Mouse (Mus musculus) thymus, postnatal 10 days (tissue): Measurements from ENCODE around the gene Ghr.

Source experiments
- DNase-seq, 2 experiments: peaks; one replicate each; pipeline ENCODE4 v3.0.0; 2021; ENCODE audit warnings: low spot score in 2 of 2

The Ghr gene

DNA sequence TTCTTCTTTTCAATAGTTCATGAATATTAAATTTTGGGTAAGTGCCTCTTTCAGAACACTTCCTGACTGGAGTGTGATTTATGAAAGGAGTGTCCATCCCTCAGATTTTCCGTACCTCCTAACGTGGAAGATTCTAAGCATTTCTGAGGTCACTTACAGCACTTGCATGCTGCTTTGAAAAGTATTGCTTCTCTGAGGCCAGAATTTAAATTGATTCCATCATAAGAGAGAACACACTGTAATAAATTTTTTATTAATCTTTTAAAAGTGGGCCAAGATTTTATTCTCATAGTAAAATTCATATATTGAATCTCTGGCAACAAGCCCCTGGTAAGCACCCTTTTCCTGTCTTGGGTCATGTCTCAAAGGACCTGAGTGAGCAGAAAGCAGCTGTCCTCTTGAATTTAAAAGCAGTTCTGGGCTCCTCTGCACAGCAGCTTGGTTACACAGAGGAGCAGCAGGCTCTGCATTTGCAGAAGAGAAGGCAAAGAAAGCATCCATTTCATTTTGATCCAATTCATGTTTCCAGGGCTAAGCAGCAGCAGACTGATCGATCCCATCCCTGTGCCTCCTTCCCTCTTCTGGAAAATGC, 46.9 kb downstream of the Ghr start:
- no peak for DNase-seq

DNA sequence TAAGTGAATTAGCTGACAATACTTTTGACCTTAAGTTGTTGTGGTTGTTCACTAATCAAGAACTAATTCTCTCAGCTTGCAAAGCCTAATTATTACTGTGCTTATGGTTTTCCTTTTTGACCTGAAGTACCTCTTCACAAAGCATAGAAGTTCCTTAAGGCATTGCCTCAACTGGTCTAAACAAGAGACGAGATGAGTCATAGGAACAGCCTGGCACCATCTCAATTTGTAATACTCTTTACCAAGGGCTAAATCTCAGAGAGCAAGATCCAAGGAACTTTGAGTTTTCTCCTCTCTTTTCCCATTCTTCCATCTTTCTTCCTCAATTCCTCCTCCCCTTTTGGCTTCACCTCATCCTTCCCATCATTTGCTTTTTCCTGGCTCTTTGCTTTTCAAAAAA, 69.3 kb downstream of the Ghr start:
- DNase-seq, result no peak

- no peak for DNase-seq
Measured at GRCm38 (mm10) chr15:3512380-3512779, 70.9 kb downstream of the Ghr start.

GRCm38 (mm10) chr15:3511639-3512171, 71.6 kb downstream of the Ghr start:
- DNase-seq, result no peak

GRCm38 (mm10) chr15:3509089-3509488, 74.2 kb downstream of the Ghr start:
- no peak for DNase-seq

- no peak for DNase-seq
Measured at GRCm38 (mm10) chr15:3507329-3507728, 76.0 kb downstream of the Ghr start.

DNA sequence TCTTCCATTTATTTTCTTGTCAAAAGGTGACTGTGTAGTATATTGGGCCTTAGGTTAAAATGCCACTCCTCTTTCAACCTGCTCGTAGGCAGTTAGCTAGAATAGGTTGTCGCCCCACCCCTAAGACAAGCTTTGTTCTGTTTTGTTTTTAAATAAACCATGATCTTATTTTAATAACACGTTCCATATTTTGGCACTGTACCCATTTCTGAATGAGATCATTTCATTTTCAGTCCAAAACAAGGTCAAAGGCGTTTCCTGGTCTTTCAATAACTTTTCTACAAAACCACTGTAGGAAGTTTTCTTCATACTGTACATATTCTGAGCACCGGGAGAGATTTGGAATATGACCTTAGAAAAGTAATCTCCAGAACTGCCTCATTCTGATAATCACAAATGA, 78.6 kb downstream of the Ghr start:
- DNase-seq, result no peak

DNA sequence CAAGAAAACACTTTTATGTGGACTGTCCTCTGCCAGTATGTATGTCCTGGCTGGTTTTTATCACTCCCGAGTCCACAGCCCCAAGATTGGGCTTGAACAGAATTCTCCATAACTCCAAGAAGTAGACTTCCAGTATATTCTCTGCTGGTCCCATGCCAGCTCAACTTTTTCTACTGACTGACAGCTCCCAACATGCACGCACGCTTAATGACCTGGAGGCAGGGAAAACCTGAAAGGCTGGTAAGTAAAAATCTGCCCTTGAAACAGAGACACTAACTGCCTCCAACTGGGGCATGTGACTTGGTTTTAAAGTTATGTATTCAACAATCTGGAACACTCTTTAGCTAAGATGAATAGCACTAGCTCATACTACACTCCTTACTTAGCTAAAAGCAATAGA, 81.6 kb downstream of the Ghr start:
- no peak for DNase-seq

GRCm38 (mm10) chr15:3499020-3499419, 84.3 kb downstream of the Ghr start:
- DNase-seq, result no peak

DNA sequence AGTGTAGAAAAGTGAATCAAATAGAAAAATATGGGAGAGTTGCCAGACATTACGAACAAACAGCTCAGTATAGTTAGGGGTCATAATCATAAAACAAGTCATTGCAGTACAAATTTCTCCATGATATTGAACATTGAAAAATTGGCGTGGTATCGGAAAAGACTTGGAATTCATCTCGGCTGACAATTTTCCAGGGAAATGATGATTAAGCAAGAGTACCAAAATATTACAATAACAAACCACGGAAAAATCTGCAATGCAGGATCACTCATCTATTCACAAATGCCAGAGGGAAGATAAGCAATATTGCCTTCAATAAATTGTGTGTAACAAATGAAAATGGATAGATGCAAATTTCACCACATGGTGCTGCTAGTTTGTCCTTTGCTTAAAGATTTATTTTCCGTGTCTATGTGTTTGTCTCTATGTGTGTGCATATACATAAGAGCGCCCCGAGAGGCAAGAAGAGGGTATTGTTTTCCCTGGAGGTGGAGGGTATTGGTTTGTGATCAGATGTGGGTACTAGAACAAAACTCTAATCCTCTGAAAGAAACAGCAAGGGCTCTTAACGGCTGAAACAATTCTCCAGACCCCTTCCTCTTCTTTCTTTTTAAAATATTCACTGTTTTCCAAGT, 85.2 kb downstream of the Ghr start:
- DNase-seq, result no peak

DNA sequence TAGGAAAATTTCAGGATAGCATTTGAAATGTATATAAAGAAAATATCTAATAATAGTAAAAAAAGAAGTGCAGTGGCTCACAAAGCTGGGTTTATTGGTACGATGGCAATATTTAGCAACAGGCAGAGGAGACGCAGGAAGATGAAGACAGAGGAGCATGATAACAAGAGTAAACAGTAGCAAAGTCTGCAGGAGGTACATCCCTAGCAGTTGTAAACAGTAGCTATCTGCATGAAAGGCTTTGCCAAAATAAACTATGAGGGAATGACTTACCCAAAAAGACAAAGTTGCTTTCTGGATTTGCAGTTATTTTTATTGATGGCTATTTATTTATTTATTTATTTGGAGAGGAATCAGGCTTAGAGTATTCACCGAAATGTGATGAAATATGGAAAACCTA, 92.4 kb downstream of the Ghr start:
- DNase-seq, result no peak

DNA sequence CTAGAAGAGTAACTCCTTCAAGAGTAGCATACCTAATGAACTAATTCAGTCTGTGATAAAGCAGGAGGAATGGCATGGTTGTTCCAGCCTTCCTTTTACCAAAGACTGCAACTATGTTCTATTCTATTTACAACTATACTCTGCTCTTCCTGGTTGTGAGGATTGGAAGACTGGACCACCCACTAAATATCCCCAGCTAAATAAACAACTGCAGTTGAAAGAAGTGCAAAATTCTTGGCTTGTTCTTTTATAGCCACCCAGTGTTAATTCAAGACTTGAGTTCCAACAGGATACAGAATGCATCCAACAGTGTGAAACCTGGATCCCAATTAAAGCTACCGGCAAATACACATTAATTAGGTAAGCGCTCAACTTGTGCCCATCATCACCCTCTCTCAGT, 93.3 kb downstream of the Ghr start:
- DNase-seq, result no peak

- no peak for DNase-seq
Measured at GRCm38 (mm10) chr15:3489180-3489579, 94.1 kb downstream of the Ghr start.

GRCm38 (mm10) chr15:3488601-3489000, 94.7 kb downstream of the Ghr start:
- DNase-seq, result no peak

- no peak for DNase-seq
Measured at GRCm38 (mm10) chr15:3486691-3487090, 96.6 kb downstream of the Ghr start.

GRCm38 (mm10) chr15:3485367-3485766, 97.9 kb downstream of the Ghr start:
- no peak for DNase-seq

DNA sequence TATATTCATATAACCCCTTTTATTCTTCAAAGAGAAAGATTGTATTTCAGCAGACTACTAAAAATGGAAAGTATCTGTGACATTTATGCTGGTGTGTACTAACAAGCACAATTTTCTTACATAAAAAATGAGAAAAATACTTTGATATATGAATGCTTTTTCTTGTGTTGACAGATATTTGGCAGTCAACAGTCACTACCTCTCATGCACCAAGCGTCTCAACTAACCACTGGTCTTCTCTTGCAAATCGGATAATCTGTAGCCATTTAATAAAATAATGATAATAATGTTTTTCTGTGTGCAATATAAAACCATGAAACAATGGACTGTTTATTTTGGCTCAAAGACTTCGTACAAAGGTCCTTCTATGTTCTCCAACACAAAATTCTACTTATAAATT, 99.8 kb downstream of the Ghr start:
- no peak for DNase-seq

- no peak for DNase-seq
Measured at GRCm38 (mm10) chr15:3469230-3469629, 114.1 kb downstream of the Ghr start.

DNA sequence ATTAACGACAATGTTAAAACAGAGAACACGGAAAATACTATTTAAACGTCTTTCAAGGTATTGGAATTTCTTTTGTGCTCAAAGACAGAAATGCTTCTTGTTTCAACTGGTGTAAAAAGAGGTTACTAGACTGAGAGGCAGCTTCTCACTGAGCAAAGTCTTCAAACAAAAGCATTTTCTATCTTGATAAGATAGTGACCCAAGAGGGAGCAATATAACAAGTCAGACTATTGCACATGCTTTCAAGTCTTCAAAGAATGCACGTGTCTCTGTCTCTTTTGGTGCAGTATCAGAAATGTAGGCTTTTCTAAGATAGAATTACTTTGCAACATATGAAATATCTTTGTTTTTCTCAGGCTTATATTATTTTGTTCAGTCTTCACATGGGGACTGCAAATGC, 116.7 kb downstream of the Ghr start:
- DNase-seq, result no peak

DNA sequence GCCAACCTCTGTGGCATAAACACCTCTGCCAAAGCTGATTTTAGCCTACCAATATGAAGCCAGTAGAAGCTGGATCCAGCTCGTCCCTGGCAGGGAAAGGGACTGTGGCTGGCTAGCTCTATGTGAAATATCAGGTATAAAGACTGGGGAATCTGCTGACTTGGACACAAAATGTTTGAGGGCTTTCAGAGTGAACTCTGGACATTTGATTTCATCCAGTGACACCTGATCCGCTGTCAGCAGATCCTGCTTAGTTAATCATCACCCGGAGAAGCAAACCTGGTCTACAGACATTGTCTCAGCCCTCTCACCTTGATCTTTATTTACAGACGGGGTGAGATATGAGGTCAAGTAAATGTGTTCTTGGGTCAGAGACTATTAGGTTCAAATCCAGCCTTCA, 118.5 kb downstream of the Ghr start:
- no peak for DNase-seq

GRCm38 (mm10) chr15:3456543-3456942, 126.7 kb downstream of the Ghr start:
- no peak for DNase-seq

DNA sequence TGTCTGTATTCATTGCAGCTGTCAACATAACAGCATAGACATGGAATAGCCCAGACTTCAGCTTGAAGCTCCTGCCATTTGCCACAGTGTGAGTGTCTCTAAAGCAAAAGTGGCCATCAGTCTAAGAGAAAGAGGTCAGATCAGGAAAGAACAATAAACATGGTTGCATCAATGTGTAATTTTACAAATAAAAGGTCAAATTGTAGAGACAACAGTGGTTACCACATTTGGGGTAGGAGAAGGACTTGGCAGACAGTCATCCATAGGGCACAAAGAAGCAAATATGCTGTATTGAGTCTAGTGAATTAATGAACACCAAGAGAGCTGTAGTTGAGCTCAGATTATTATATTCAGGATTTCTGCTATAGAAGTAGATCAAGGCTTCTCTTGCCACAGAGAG, 127.7 kb downstream of the Ghr start:
- DNase-seq, result no peak

DNA sequence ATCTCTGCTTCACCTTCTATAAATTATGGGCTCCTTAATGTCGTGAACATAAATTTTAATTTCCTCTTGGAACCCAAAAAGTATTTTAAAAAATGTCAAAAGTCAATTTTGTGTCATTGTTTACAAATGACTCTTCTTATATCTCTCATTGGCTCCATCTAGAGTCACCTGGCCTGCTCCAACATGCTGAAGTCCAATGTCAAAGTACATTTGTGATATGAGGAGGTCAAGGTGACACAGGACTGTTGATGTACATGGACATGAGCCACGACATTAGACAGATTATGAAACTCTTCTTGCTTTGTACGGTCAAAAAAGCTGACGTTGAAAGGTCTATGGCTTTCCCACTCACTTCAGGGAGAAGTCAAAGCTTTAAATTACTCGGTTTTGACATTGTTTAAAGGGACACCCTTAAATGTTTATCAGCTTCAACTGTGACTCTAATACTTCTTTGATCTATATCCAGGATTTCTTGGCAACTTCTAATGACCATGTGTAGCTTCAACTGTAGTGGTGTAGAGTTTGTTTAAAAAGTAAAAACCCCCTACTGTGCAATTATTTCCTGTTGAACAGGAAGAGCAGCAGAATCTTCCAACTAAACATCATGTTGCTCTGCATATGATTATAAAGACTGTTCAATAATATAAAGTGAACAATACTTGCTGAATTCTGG, 131.1 kb downstream of the Ghr start:
- no peak for DNase-seq
